Mouse (Mus musculus) stomach, embryonic 16.5 days (tissue): ENCODE measurements around the gene Rbbp9. TPM values are rescaled to one million over a fixed set of nuclear protein-coding genes. Genes with fewer than 3 reads are reported as not detected.

ENCODE experiments used
- ATAC-seq: fragments of 200-750 bp; cut with Nextera tagmentation; 2 replicates; pipeline ENCODE4 v1.8.0; 2017; ENCODE audit warnings: moderate number of reproducible peaks, moderate TSS enrichment; ENCODE audit not compliant: insufficient read depth, low FRiP score
- H3K27ac ChIP-seq: fragments of 300-500 bp; sonication (generic); 2 replicates; pipeline ENCODE4 v1.5.1; 2014; ENCODE audit warnings: low read length
- H3K27me3 ChIP-seq: fragments of 300-500 bp; sonication (generic); 2 replicates; pipeline ENCODE4 v1.6.1; 2014; ENCODE audit warnings: low read length, control low read depth, mixed read lengths; ENCODE audit not compliant: control insufficient read depth, insufficient read depth
- H3K36me3 ChIP-seq: fragments of 300-500 bp; sonication (generic); 2 replicates; pipeline ENCODE4 v1.6.1; 2014; ENCODE audit warnings: low read length; ENCODE audit not compliant: control insufficient read depth, insufficient read depth
- H3K4me1 ChIP-seq: fragments of 300-500 bp; sonication (generic); 2 replicates; pipeline ENCODE4 v1.6.1; 2014; ENCODE audit warnings: low read length, control low read depth, mixed read lengths; ENCODE audit not compliant: control insufficient read depth, insufficient read depth
- H3K4me2 ChIP-seq: fragments of 300-500 bp; sonication (generic); 2 replicates; pipeline ENCODE4 v1.6.1; 2014; ENCODE audit warnings: low read depth, low read length, mixed read lengths
- H3K4me3 ChIP-seq: fragments of 300-500 bp; sonication (generic); replicated peaks from 2 replicates; pipeline ENCODE4 v1.5.1; 2014; ENCODE audit warnings: mild to moderate bottlenecking, low read length
- H3K9ac ChIP-seq: fragments of 300-500 bp; sonication (generic); 2 replicates; pipeline ENCODE4 v1.6.1; 2014; ENCODE audit warnings: low read length
- H3K9me3 ChIP-seq: fragments of 300-500 bp; sonication (generic); replicated peaks from 2 replicates; pipeline ENCODE4 v1.6.1; 2016; ENCODE audit warnings: low read length, control low read depth; ENCODE audit not compliant: control insufficient read depth
- WGBS: fragments of 180-500 bp; shearing (Covaris S2); extraction: QIAGEN DNeasy Blood & Tissue Kit; methylation state at CpG from one replicate; pipeline ENCODE4 v1.1.7; 2014; 5-methylcytosine and 5-hydroxymethylcytosine counted together
- polyA plus RNA-seq: library from polyadenylated mRNA; unstranded; fragments of >200 nt; fragmentation: Nextera tagmentation; extraction: Ambion mirVana; gene quantifications from 2 replicates; pipeline ENCODE4 v1.2.1, GENCODE M21; 2015

The Rbbp9 gene
- polyA plus RNA-seq, 1 experiment from 2014 or later = 63.1 TPM

DNA sequence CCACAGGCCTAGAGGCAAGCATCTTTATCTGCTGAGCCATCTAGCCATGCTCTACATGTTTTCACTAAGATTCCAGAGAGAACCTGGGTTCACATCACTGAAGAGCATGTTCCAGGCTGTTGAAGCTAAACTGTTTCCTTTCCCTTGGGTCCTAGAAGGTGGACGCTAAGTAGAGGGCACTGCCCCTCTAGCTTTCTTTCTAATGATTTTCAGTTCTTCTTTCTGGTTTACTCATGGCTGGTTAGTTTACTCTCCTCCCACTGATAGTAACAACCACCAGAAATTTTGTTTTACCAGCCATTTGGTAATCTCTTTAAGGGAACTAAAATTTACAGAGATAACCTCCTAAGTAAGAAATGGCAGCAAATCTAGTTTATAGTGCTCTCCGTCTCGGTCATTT is 3.2 kb upstream of the Rbbp9 start:
- 92% methylated on average over 3 of the region's 3 CpGs for WGBS
- no peaks in the 10 kb centered on the region for H3K36me3 ChIP-seq
- ATAC-seq = no peak
- H3K4me1 ChIP-seq = peaks cover 9% of the 10 kb centered on the region
- no peak overlapping the region for H3K9ac ChIP-seq
- H3K27ac ChIP-seq = no peak overlapping the region
- H3K9me3 ChIP-seq = no peaks in the 10 kb centered on the region
- no peak overlapping the region for H3K4me2 ChIP-seq
- no peaks in the 10 kb centered on the region for H3K27me3 ChIP-seq
- H3K4me3 ChIP-seq = no peak overlapping the region

- H3K4me1 ChIP-seq = 0 out of 2 replicates have a peak, but pooled peaks cover 3% of the 10 kb centered on the region
- WGBS = 58% methylated on average over 4 of the region's 4 CpGs
- H3K9me3 ChIP-seq = no peaks in the 10 kb centered on the region
- H3K27ac ChIP-seq = no peak overlapping the region
- H3K27me3 ChIP-seq = no peaks in the 10 kb centered on the region
- H3K36me3 ChIP-seq = peaks cover 14% of the 10 kb centered on the region
- no peak overlapping the region for H3K4me2 ChIP-seq
- H3K4me3 ChIP-seq = no peak overlapping the region
- H3K9ac ChIP-seq = no peak overlapping the region
- ATAC-seq = no peak
Measured at GRCm38 (mm10) chr2:144547559-144547958, 3.1 kb downstream of the Rbbp9 start.

DNA sequence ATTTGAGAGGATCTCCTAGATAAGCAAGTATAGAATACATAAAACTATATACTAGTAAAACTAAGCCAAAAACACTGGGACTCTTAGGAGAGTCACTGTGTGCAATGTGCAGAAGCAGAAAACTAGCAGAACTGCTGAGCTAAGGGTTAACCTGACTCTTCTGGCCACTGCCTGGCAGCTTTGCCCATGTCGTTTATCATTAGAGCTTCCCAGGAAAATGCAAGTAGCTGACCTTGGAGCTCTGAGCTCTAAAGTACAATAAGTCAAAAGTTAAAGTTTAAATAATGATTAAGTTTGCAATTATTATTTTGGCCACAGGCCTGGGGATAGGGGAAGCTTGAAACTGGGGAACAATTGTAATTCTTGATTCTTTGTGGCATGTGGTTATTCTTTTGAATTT is 5.2 kb downstream of the Rbbp9 start:
- Histone ChIP-seq H3K9me3 (no peaks in the 10 kb centered on the region), H3K36me3 (peaks cover 14% of the 10 kb centered on the region), H3K27ac (no peak overlapping the region), H3K4me2 (no peak overlapping the region), H3K4me1 (0 out of 2 replicates have a peak, but pooled peaks cover 3% of the 10 kb centered on the region), H3K27me3 (no peaks in the 10 kb centered on the region), H3K4me3 (no peak overlapping the region), H3K9ac (no peak overlapping the region)
- WGBS = 19% methylated on average over 1 of the region's 1 CpGs
- no peak for ATAC-seq

- Histone ChIP-seq H3K4me3 (no peak overlapping the region), H3K27me3 (no peaks in the 10 kb centered on the region), H3K4me1 (0 out of 2 replicates have a peak, but pooled peaks cover 3% of the 10 kb centered on the region), H3K27ac (0 out of 2 replicates have a peak overlapping the region, but pooled peaks have one; percentile 29), H3K9me3 (no peaks in the 10 kb centered on the region), H3K9ac (no peak overlapping the region), H3K4me2 (no peak overlapping the region), H3K36me3 (peaks cover 14% of the 10 kb centered on the region)
- 85% methylated on average over 2 of the region's 2 CpGs for WGBS
- no peak for ATAC-seq
Measured at GRCm38 (mm10) chr2:144545061-144545460, 5.6 kb downstream of the Rbbp9 start.

DNA sequence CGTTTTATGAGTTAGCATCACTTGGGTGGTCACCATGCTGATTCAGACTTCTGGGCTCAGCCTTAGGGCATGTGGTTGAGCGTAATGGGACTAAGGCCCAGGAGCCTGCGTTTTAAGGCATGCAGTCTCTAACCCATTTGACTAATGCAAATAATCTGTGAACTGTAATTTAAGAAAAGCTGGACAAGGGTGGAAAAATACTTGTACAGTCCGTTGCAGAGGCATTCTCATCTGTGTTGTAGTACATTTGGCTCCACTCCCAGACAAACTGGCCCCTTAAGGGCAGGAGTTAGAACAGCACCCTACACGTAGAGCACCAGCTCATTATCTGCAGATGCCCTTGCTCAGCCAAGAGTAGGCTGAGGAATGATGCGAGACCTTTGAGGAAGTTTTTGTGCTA is 6.0 kb downstream of the Rbbp9 start:
- peaks cover 19% of the 10 kb centered on the region for H3K36me3 ChIP-seq
- H3K27me3 ChIP-seq = no peaks in the 10 kb centered on the region
- H3K4me1 ChIP-seq = 0 out of 2 replicates have a peak, but pooled peaks cover 3% of the 10 kb centered on the region
- WGBS = 66% methylated on average over 6 of the region's 6 CpGs
- H3K27ac ChIP-seq = peak overlapping the region; percentile 29; the same call in 1 of the 2 replicates
- peak; percentile 82 for ATAC-seq
- H3K9me3 ChIP-seq = no peaks in the 10 kb centered on the region
- no peak overlapping the region for H3K4me3 ChIP-seq
- H3K9ac ChIP-seq = no peak overlapping the region
- no peak overlapping the region for H3K4me2 ChIP-seq

GRCm38 (mm10) chr2:144543670-144544069 is 7.0 kb downstream of the Rbbp9 start:
- Histone ChIP-seq H3K4me2 (no peak overlapping the region), H3K36me3 (peaks cover 24% of the 10 kb centered on the region), H3K27me3 (no peaks in the 10 kb centered on the region), H3K27ac (no peak overlapping the region), H3K9me3 (no peaks in the 10 kb centered on the region), H3K9ac (no peak overlapping the region), H3K4me3 (no peak overlapping the region), H3K4me1 (no peaks in the 10 kb centered on the region)
- ATAC-seq = no peak
- WGBS = 86% methylated on average over 6 of the region's 6 CpGs

DNA sequence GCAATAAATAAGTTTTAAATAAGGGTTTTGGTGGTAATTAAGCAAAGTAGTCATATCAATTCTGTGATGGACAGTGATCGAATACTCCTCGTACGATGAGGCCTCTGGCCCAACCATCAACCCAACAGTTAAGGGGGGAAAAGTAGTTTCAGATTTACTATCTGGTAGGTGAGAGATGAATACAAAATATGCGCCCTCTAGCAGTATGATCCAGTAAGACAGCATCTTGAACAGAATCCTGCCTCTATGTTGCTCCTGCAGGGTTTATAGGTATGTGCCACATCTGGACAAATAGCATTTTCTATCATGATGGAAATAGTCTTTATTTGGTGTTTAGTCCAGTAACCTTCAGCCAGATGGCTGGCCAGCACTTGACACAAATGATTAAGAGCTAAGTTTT is 9.4 kb downstream of the Rbbp9 start:
- Histone ChIP-seq H3K4me2 (no peak overlapping the region), H3K9me3 (no peaks in the 10 kb centered on the region), H3K27ac (no peak overlapping the region), H3K9ac (no peak overlapping the region), H3K4me3 (no peak overlapping the region), H3K4me1 (no peaks in the 10 kb centered on the region), H3K27me3 (no peaks in the 10 kb centered on the region), H3K36me3 (peaks cover 29% of the 10 kb centered on the region)
- 84% methylated on average over 4 of the region's 4 CpGs for WGBS
- ATAC-seq = no peak

DNA sequence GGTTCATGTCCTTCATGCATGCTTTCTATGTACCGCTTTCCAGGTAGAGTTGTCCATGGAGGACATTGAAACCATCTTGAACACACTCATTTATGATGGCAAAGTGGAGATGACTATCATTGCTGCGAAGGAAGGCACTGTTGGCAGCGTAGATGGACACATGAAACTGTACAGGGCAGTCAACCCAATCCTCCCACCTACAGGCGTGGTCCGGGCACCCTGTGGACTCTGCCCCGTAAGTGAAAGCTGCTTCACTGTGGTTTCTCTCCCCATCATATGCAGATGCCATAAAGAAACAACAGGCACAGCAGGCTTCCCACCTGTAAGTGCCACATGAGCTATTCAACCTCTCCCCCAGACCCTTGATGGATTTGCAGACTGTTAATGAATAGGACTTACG is 13.5 kb downstream of the Rbbp9 start:
- Histone ChIP-seq H3K27me3 (no peaks in the 10 kb centered on the region), H3K27ac (no peak overlapping the region), H3K4me1 (no peaks in the 10 kb centered on the region), H3K4me3 (no peak overlapping the region), H3K9me3 (no peaks in the 10 kb centered on the region), H3K4me2 (no peak overlapping the region), H3K36me3 (peaks cover 34% of the 10 kb centered on the region), H3K9ac (no peak overlapping the region)
- ATAC-seq = no peak
- 95% methylated on average over 7 of the region's 7 CpGs for WGBS

- H3K9me3 ChIP-seq = no peaks in the 10 kb centered on the region
- whole genome bisulfite sequencing = 0% methylated on average over 25 of the region's 25 CpGs
- H3K4me2 ChIP-seq = peak overlapping the region; percentile 87
- peak overlapping the region; percentile 100 for H3K4me3 ChIP-seq
- H3K9ac ChIP-seq = peak overlapping the region; percentile 94
- ATAC-seq = peak; percentile 41
- H3K27me3 ChIP-seq = no peaks in the 10 kb centered on the region
- H3K4me1 ChIP-seq = peaks cover 14% of the 10 kb centered on the region
- no peaks in the 10 kb centered on the region; the same call in 1 of the 2 replicates for H3K36me3 ChIP-seq
- H3K27ac ChIP-seq = peak overlapping the region; percentile 93
Measured at GRCm38 (mm10) chr2:144527821-144528174, 22.9 kb downstream of the Rbbp9 start.
